Mouse (Mus musculus): ENCODE results near the gene Rhbdf1.

Gene Rhbdf1

GRCm38 (mm10) chr11:32238093-32238860 is 16.2 kb upstream of the Rhbdf1 start:
- peak; percentile 54 for DNase-seq (ENCODE audit: low read depth, low spot score)

- DNase-seq (ENCODE audit: low read depth, low spot score), result no peak
Observed at GRCm38 (mm10) chr11:32237411-32237795, 15.3 kb upstream of the Rhbdf1 start.

DNA sequence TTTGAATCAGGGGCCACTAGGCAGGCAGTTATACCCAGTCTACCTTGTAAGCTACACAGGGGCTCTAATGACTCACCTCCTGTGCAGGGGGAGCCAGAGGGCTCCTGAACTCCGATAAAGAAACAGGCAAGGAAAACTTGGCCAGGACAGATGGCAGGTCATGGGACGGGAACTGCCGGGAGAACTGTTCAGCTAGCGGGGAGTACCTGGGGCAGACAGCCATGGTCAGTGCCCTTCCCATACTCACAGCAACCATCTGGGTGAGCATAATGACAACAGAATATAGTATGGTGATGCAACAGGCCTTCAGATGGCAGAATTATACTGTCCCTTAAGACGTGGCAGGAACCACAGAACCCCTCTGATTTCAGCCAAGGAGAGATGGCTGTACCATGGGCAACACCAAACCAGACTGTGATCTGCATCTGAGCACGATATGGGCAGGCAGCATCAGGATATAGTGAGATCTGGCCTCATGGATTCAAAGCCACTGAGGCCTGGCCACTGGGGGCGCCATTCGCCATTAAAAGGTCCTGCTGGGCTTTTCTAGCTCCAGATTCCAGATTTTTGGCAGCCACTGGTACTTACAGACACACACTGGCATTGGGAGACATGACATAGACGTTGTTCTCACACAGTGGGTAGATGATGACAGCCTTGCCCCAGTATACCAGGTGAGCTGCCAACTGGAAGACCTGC is 14.8 kb upstream of the Rhbdf1 start:
- no peak for DNase-seq (ENCODE audit: low read depth, low spot score)

GRCm38 (mm10) chr11:32236132-32236531 is 14.0 kb upstream of the Rhbdf1 start:
- no peak for DNase-seq (ENCODE audit: low read depth, low spot score)

DNA sequence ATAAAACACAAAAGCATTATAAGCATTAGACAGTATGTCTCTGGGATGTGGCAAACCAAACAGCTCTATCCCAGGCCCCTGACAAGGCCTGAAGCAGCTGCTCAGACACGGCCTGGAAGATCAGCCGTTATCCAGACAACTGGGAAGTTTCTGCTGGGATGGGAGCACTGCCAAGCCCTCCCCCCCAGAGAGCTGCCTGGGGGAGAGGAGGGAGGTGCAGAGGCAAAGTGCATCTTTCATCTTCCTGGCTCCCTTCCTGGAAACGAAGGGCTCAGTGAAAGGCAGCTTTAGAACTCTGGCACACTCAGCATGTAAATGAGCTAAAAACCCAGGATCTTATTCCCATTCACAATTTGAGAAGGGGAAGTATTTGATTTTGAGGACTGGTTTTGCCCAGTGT is 13.5 kb upstream of the Rhbdf1 start:
- DNase-seq (ENCODE audit: low read depth, low spot score), result no peak

DNA sequence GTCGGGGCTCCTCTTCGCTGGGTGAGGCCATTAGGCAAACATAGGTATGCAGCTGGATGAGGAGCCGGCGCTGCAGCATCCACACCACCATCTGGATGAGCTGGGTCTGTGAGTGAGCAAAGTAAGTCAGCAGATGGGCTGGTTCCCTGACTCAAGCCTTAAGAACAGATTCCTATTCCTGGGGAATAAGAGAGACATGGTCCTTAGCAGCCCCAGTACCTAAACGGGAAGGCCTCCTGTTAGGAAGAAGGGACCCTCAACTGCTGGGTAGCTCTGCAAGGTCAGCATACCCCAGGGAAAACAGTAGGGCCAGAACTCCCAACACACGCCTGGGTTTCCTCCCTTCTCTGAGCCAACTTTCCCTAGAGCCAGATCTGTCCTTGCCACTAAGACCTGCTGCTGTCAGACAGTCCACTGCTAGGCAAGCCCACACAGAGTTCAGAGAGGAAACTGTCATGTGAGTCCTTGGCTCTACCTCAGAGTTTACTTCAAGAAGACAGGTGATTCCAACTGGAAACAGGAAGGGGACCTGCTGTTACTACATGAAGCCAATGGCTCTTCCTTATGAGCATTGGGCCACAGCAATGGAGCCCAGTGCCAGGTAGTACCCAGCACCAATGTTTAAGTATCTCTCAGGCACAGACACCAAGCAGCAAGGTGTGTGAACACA is 12.9 kb upstream of the Rhbdf1 start:
- no peak for DNase-seq (ENCODE audit: low read depth, low spot score)

GRCm38 (mm10) chr11:32233895-32234294 is 11.8 kb upstream of the Rhbdf1 start:
- no peak for DNase-seq (ENCODE audit: low read depth, low spot score)

DNA sequence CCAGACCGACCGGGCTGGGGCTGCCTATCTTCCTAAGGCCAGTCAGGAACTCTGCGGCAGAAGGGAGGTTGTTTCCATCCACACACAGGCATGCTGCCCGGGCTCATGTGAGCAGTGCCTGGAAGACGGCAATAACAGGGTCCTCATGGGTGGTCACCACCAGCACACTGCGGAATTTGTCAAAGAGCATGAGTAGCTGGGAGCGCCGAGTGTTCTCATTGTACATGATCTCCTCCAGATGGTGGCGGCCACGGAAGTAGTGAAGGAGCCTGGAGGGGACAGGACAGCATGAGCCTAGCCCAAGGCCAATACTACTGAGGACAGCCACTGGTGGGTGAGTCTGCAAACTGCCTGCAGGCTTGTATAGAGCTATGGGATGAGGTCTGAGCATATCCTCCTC is 10.7 kb upstream of the Rhbdf1 start:
- DNase-seq (ENCODE audit: low read depth, low spot score), result no peak

GRCm38 (mm10) chr11:32231125-32231524 is 9.0 kb upstream of the Rhbdf1 start:
- DNase-seq (ENCODE audit: low read depth, low spot score), result no peak

DNA sequence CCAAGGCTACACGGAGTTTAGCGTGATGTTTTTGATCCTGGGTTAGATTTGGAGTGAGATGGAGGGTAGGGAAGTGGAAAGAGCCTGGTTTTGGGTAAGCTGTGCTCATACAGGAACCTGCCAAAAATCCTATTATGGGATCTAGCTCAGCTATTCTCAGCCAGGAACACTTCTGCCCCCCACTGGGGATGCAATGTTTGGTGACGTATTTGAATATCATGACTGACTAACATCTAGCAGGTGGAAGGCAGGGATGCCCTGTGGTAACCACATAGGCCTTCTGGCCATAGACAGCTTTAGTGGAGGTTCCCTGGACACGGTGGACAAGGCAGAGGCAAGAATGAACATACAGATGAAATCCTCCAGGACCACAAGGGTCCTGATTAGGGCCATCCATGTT is 8.1 kb upstream of the Rhbdf1 start:
- DNase-seq (ENCODE audit: low read depth, low spot score), result no peak

DNA sequence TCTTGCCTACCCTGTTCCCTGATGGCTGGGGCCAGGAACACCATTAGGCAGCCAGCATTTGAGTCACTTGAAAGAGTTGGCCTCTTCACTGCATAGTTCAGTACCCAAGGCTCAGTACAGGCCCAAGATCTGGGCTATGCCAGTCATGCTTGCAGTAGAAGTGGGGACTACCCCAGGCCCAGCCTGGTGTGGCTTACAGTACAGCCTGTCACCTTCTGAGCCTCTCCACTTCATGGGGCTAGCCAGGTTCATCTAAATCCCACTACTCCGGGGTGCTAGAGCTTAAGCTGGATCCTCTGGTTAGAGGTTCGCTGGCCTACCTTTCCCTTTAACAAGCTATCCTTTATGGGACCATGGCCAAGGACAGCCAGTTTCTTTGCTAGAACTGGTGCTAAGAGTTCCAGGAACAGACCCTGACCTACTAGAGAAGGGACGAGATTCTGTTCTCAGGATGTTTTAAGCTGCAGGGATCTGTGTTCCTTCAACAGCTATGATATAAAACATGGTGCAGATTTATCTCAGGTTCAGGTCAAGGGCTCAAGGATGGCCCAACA is 6.3 kb upstream of the Rhbdf1 start:
- no peak for DNase-seq (ENCODE audit: low read depth, low spot score)

DNA sequence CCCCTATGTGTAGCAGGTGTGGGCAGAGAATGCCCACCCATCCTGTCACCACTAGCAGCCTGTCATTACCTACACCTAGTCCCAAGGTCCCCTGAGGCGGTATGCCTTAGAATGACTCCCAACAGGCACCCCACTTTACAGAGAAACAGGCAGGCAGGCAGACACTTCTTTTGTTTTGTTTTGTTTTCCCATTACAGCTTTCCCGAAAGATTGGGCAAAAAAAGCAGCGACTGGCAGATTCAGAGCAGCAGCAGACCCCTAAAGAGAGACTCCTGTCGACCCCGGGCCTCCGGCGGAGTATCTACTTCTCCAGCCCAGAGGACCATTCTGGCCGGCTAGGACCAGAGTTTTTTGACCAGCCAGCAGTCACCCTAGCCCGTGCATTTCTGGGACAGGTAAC is 5.5 kb upstream of the Rhbdf1 start:
- DNase-seq (ENCODE audit: low read depth, low spot score), result no peak

DNA sequence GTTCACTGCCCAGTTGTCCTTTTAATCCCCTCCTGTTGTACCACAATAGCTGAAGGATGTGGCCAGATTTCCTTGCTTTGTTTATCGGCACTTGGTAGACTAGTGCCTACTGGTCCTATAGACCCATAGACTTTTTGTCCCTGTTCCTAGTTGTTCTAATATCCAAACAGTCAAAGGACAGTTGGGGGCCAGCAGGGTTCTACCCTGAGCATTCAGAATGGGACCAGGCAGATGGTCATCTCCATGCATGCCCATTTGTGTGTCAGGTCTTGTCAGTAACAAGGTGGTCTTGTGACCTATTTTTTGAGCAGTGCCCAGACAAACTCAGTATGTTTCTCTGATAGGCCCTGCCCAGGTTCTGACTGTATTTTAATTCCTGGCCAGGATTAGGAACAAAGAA is 4.9 kb upstream of the Rhbdf1 start:
- DNase-seq (ENCODE audit: low read depth, low spot score), result no peak

- peak; percentile 74 for DNase-seq (ENCODE audit: low read depth, low spot score)
Observed at GRCm38 (mm10) chr11:32226124-32226871, 4.2 kb upstream of the Rhbdf1 start, which contains the start of gene Mpg. Mpg (plus strand) TSS chr11:32226505.

- no peak for DNase-seq (ENCODE audit: low read depth, low spot score)
Observed at GRCm38 (mm10) chr11:32225222-32226104, 3.4 kb upstream of the Rhbdf1 start.

DNA sequence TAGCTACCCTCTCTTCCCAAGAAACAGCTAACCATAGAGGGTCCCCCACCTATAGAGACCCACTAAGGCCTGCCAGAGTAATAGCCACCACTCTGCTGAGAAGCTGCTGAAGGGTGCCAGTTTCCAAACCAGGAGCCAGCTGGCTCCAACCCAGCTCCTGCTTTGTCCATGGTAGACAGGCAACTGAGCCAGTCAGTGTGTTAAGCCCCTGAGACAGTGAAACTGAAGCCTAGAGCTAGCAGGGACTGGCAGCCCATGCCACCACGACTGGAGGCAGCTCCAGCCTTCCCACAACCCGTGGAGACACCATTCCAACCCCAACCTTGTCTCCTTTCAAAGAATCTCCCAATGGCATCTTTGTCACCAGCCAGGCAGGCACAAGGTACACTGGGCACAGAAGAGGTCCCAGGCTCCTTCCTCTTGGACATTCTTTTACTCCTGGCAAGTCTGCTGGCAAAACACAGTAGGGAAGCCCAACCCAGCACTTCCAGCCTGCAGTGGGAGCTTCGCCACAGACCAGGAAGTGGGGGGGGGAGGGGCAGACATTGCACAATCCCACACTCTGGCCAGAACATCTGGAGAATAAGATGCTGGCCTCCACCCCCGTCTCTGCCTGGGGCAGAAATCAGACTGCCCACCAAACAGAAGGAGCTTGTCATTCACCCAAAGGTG is 2.5 kb upstream of the Rhbdf1 start:
- DNase-seq (ENCODE audit: low read depth, low spot score), result no peak

DNA sequence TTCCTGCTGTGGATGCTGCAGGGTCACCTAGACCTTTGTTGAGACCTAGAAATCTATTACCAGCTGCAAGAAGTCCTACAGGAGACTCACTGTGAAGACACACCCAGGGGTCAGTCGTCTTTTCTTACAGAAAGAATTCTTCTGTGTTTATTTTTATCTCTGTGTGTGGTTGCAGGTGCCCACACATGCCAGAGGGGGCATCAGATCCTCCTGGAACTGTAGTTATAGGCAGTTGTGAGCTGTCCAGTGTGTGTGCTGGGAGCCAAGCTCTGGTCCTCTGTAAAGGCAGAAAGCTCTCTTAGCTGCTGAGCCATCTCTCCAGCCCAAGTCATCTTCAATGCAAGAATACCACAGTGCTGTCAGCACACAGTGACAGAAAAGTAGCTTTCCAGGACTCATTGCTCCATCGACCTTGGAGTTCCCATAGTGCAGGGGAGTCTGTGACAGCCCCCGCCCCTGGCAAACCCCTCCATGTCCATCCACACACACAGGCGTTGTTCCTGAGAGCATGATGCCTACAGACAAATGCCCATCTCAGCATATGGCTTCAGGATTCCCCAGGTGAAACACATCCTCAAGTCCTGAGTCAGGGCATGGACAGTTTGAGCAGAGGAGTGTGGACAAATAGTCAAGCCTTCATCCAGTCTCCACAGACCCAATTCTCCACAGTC is 1.3 kb upstream of the Rhbdf1 start:
- no peak for DNase-seq (ENCODE audit: low read depth, low spot score)

GRCm38 (mm10) chr11:32222570-32223194 is 582 bp upstream of the Rhbdf1 start:
- no peak for DNase-seq (ENCODE audit: low read depth, low spot score)
